Mouse (Mus musculus): ENCODE data around the gene Isy1. TPM values are rescaled to one million over a fixed set of nuclear protein-coding genes. Genes with fewer than 3 reads are reported as not detected.
"Not testable (repeated sequence)": the region's sequence is repeated elsewhere in the genome, so short reads cannot be mapped to it uniquely, and the experiment has no call there.

Gene Isy1
- total RNA-seq, 1 experiment from 2014 or later, result 48.2 TPM

DNA sequence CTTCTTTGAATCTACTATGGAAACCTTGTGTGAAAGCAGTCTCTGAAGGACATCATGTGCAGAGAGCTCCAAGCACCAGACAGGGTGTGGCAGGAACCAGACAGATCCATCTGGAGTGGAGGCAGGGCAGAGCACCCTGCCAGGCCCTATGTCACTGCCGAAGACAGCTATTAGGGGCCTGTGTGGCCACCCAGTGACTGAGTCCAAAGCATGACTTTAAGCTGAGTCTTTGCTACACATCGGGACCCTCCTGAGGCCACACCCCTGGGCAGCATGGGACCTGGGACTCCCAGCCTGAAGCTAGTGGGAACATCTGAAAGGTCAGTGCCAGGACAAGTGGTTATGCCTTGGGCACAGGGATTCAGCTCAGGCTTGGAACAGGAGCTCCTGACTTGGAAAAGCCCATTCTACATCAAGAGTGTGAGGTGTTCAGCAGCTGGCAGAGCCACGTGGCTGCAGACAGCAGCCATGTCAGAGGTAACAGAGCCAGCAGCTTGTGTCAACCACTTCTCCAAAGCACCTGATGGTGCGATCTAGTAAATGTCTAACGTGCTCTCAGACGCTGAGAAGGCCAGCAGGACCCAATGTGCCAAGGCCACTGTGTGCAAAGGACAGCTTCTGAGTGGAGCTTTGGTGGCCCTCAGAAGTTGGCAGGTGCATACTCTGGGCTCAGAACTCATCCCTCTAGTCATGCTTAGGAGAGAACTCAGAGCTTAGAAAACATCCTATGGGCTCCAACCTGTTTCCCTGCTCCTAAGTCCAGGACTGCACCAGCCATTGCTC lies 51.3 kb downstream of the Isy1 start:
- no peak for ATAC-seq (ENCODE audit: extremely low read depth, insufficient number of reproducible peaks, low FRiP score, poor library complexity, severe bottlenecking)

DNA sequence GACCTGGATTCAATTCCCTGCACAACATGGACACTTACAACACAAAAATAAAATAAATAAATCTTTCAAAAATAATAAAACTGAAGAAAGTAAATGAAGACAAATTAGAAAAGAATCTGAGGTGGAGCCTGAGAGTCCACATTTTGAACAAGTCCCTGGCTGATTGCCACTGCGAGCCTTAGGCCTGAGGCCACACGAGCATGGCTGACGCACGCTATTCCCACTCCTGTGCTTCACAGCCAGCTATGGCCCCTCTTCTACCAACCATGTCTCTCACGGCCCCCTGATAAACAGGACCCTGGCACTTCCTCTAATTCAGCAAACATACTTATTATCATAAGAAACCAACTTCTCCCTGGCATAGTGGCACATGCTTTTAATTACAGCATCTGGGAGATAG lies 52.0 kb downstream of the Isy1 start:
- no peak for ATAC-seq (ENCODE audit: extremely low read depth, insufficient number of reproducible peaks, low FRiP score, poor library complexity, severe bottlenecking)

- no peak for ATAC-seq (ENCODE audit: extremely low read depth, insufficient number of reproducible peaks, low FRiP score, poor library complexity, severe bottlenecking)
Measured at GRCm38 (mm10) chr6:87784033-87784432, 54.6 kb downstream of the Isy1 start.

DNA sequence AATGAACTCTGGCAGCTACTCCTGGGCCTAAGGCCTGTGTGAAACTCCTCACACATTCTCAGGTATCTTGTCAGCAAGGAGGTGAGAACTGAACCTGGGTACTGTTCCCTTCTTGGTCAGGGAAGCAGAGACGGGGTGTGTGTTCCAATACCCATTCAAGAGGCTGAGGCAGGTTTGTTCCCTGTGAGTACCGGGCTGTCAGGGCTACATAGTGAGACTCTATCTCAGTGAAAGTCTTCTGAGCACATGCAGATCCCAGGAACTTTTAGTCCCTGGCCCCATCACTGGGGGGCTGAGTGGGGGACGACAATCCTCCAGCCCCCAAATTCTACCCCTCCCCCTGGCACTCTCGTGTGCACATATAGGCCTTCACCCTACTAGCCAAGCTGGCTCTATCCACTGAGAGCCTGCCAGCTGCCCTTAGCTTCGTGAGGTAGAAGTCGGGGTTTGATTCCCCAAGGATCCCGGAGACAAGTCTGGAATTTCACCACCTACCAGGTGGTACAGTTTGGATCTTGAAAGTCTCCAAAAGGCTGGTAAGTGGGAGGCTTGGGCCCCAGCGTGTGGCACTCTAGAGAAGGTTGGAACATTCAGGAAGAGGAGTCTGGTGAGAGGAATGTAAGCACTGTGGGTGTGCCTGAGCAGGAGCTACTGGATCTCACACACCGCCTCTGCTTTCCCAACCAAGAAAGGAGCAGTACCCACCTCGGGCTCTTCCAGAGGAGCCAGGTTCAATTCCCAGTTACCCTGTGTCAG lies 57.9 kb downstream of the Isy1 start:
- ATAC-seq (ENCODE audit: extremely low read depth, insufficient number of reproducible peaks, low FRiP score, poor library complexity, severe bottlenecking), result no peak

GRCm38 (mm10) chr6:87779174-87780165 lies 59.1 kb downstream of the Isy1 start:
- no peak for ATAC-seq (ENCODE audit: extremely low read depth, insufficient number of reproducible peaks, low FRiP score, poor library complexity, severe bottlenecking)

DNA sequence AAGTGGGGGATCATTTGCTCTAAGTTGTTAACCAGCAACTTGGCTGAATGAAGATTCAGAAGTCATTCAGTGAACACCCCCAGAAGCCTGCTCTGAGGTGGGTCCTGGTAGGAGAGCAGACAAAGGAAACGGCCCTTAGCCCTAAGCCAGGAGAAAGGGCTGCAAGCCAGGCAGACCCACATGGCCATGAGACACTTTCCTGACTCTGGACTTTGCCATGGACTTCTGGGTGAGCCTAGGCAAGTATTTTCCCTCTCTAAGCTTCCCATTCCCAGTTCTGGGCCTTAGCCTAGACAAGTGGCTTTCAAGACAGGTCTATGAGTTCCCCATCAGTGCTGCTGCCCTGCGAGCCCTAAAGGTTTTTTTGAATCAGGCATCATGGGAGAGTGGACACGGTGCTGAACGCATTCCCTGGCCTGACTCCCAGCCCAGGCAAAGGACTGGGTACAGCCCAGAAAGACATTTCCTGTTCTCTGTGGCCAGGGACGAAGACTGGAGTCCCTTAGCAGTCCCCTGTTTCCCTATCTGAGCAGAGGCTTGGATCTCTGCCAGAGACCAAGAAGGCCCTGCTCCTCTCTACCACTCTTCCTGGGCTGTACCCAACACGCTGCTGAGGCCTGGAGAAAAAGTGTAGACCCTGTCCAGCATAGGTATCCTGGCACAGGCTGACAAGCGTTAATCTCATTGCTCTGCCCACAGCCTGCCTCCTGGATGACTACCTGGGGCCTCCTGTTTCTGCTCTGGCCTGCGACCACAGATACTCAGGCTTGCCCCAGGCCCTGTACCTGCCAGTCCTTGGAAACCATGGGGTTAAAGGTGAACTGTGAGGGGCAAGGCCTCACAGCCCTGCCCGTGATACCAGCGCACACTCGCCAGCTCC lies 60.1 kb downstream of the Isy1 start:
- ATAC-seq (ENCODE audit: extremely low read depth, insufficient number of reproducible peaks, low FRiP score, poor library complexity, severe bottlenecking), result 0 out of 2 replicates have a peak, but pooled peaks have one; percentile 23

DNA sequence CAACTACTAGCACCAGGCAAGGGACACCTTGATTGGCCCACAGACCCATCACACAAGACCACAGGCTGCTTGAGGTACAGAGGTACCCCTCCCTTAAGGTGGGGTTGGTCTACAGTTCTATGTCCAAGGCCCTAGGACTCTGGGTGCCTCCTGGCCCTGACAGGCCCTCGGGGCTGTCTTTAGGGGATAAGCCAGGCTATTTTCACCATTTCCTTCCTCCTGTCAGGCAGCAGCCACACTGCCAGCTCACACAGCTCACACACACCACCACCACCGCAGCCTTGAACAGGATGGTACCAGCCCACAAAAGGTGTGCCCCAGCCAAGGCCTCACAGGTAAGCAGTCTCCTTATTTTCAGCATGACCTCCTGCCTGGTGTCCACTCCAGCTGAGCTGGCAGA lies 60.8 kb downstream of the Isy1 start, which contains the start of gene Gp9:
Gene Gp9, plus strand, starts transcription at position 231 of the 400 bp plus-strand sequence.
- ATAC-seq (ENCODE audit: extremely low read depth, insufficient number of reproducible peaks, low FRiP score, poor library complexity, severe bottlenecking), result 0 out of 2 replicates have a peak, but pooled peaks have one; percentile 13

GRCm38 (mm10) chr6:87776663-87777062 lies 61.9 kb downstream of the Isy1 start:
- ATAC-seq (ENCODE audit: extremely low read depth, insufficient number of reproducible peaks, low FRiP score, poor library complexity, severe bottlenecking), result no peak

- ATAC-seq (ENCODE audit: extremely low read depth, insufficient number of reproducible peaks, low FRiP score, poor library complexity, severe bottlenecking), result no peak
Measured at GRCm38 (mm10) chr6:87775588-87776245, 62.9 kb downstream of the Isy1 start.

DNA sequence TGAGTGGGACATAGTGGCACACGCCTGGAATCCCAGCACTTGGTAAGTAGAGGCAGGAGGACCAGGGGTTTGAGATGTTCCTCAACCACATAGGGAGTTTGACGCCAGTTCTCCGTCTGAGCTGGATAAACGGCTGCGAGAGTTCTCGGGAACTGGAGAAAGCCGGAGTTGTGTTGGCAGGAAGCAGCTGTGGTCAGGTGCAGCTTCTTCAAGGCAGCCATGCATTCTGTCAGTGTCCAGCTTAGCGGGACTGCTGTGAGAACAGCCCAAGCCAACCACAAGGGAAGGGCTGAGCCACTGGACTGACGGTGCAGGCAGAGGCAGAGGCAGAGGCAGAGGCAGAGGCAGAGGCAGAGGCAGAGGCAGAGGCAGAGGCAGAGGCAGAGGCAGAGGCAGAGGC lies 63.7 kb downstream of the Isy1 start:
- no peak for ATAC-seq (ENCODE audit: extremely low read depth, insufficient number of reproducible peaks, low FRiP score, poor library complexity, severe bottlenecking)

DNA sequence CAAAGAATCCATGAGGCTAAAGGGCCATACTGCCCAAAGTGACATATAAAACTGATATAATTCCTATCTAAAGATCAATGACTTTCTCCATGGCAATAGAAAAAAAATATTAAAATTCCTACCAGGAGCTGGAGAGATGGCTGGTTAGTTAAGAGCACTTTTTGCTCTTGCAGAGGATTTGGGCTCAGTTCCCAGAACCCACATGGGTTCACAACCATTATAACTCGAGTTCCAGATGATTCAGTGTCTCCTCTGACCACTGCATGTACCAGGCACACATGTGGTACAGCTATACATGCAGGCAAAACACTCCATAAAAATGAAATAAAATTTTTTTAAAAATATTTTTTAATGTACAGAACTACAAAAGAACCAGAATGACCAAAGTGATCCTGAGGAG lies 64.1 kb downstream of the Isy1 start:
- no peak for ATAC-seq (ENCODE audit: extremely low read depth, insufficient number of reproducible peaks, low FRiP score, poor library complexity, severe bottlenecking)

DNA sequence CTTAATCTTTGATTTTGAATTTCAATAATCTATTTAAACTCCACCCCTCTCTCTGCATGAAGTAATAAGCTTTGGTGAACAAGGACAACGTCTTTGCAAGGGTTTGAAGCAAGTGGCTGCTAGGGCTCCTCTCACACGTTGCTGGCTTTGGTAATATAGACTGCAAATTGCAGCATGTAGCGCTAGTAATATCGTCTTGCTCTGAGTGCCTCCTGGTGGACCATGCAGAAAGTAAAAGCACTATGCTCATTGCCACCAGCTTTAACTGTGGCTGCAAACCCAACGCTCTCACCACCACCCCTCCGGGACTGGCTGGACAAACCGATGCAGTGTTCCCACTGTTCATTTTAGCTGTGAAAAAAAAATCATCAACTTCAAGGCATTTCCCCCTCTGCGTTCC lies 68.0 kb downstream of the Isy1 start:
- ATAC-seq (ENCODE audit: extremely low read depth, insufficient number of reproducible peaks, low FRiP score, poor library complexity, severe bottlenecking), result no peak

DNA sequence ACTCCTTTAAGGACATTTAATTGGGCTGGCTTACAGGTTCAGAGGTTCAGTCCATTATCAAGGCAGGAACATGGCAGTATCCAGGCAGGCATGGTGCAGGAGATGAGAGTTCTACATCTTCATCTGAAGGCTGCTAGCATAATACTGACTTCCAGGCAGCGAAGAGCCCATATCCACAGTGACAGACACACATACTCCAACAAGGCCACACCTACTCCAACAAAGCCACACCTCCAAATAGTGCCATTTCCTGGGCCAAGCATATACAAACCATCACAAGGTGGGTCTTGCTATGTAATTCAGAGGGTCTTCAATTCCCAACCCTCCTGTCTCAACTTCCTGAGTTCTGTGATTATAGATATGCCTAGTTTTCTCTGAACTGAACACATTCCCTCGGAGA lies 74.3 kb downstream of the Isy1 start:
- not testable (repeated sequence) for ATAC-seq (ENCODE audit: extremely low read depth, insufficient number of reproducible peaks, low FRiP score, poor library complexity, severe bottlenecking)

Other genes starting within 250 kb of the Isy1 start
- 0.61 and 2.6 TPM in 2 replicates for gene Prokr1, start 248.1 kb downstream of the Isy1 start, total RNA-seq (2017)
- 8.2 and 10.0 TPM in 2 replicates for gene Aplf, start 166.6 kb downstream of the Isy1 start, total RNA-seq (2017)
- gene Efcc1, start 107.9 kb downstream of the Isy1 start, total RNA-seq (2017), result not detected in 2 replicates
- 13.3 and 13.5 TPM in 2 replicates for gene Gp9, start 60.7 kb downstream of the Isy1 start, total RNA-seq (2017)
- 29.3 and 47.0 TPM in 2 replicates for gene Rab43, start 26.6 kb downstream of the Isy1 start, total RNA-seq (2017)
- 17.8 and 23.3 TPM in 2 replicates for gene Gm45140, start 3.0 kb downstream of the Isy1 start, total RNA-seq (2017)
- gene Cnbp, start 12.3 kb upstream of the Isy1 start, total RNA-seq (2017), result 523 and 558 TPM in 2 replicates
- gene Copg1, start 49.0 kb upstream of the Isy1 start, total RNA-seq (2017), result 67.4 and 77.5 TPM in 2 replicates
- gene Hmces, start 75.1 kb upstream of the Isy1 start, total RNA-seq (2017), result 41.1 and 63.9 TPM in 2 replicates
- not detected in 2 replicates for gene H1fx, start 142.8 kb upstream of the Isy1 start, total RNA-seq (2017)
- 148 and 159 TPM in 2 replicates for gene Rab7, start 206.5 kb upstream of the Isy1 start, total RNA-seq (2017)
- 56.1 and 60.4 TPM in 2 replicates for gene Rpn1, start 245.7 kb upstream of the Isy1 start, total RNA-seq (2017)